Mouse (Mus musculus) B cell, adult (primary cell): Measurements from ENCODE around the gene Gpr157. TPM values are rescaled to one million over a fixed set of nuclear protein-coding genes. Genes with fewer than 3 reads are reported as not detected.

Experiments
- total RNA-seq: library from RNA; stranded (reverse); gene quantifications from 4 replicates; pipeline ENCODE4 v1.2.4, GENCODE M21; 2023; ENCODE audit not compliant: inconsistent age

Gpr157 gene
- total RNA-seq: 0.93 to 1.4 TPM (median 1.2 TPM) in 4 replicates

DNA sequence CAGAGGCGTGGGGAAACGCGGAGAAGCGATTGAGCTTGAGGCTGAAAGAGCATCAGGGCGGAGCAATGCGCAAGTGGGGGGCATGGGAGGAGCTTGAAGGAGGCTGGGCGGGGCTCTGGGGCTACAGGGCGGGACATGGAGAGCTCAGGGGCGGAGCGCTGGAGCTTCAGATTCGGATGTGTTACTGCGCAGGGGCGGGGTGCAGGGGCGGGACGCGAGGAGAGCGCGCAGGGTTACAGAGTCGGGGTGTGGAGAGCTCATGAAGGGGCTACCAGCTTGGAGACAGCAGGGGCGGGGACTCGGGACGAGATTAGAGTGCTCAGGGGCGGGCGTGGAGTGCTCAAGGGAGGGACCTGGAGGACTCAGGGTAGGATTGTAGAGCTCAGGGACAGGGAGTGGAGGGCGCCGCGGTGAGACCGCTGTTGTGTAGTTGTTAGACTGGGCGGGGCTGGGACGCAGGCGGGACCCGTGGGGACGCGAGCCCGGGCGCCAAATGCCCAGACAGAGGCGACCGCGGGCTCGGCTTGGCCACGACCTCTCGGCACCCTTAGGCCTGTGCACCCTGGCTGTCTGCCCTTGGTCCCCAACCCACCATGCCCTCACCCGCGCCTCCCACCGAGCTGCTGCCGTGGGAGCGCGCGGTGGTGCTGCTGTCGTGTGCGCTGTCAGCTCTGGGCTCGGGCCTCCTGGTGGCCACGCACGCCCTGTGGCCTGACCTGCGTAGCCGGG is at the start of gene Gpr157:
TSS of gene Gpr157 (plus strand) at position 205 of the 729 bp plus-strand sequence.

GRCm38 (mm10) chr4:150119055-150119454 is 31.9 kb downstream of the Gpr157 start, which contains the start of gene Slc2a5:
Gene Slc2a5 (plus strand): TSS chr4:150119283.

Other genes starting within 250 kb of the Gpr157 start
- 1.5 to 3.3 TPM (median 2.2 TPM) in 4 replicates for gene Spsb1, start 132.3 kb upstream of the Gpr157 start, total RNA-seq
- 11.6 to 14.8 TPM (median 12.3 TPM) in 4 replicates for gene H6pd, start 78.3 kb upstream of the Gpr157 start, total RNA-seq
- not detected in 4 replicates for gene Slc2a5, start 31.9 kb downstream of the Gpr157 start, total RNA-seq
- not detected in 4 replicates for gene Slc2a7, start 61.6 kb downstream of the Gpr157 start, total RNA-seq
- not detected in 4 replicates for gene Car6, start 114.0 kb downstream of the Gpr157 start, total RNA-seq
- gene Eno1, start 149.4 kb downstream of the Gpr157 start, total RNA-seq: 112 to 127 TPM (median 120 TPM) in 4 replicates
- gene Rere, start 194.3 kb downstream of the Gpr157 start, total RNA-seq: 168 to 196 TPM (median 194 TPM) in 4 replicates